Mouse (Mus musculus): Measurements from ENCODE around the gene Syce1. TPM values are rescaled to one million over a fixed set of nuclear protein-coding genes. Genes with fewer than 3 reads are reported as not detected.
"Not testable (repeated sequence)": the region's sequence is repeated elsewhere in the genome, so short reads cannot be mapped to it uniquely, and the experiment has no call there.

The Syce1 gene
- polyA plus RNA-seq, 1 experiment from 2014 or later = 0.18 TPM

GRCm38 (mm10) chr7:140793541-140793940 is 5.9 kb upstream of the Syce1 start:
- no peak overlapping the region for H3K9ac ChIP-seq (ENCODE audit: low read depth, low read length)
- H3K27ac ChIP-seq (ENCODE audit: low read depth, low read length) = no peak overlapping the region
- no peaks in the 10 kb centered on the region for H3K4me1 ChIP-seq (replicated peaks; ENCODE audit: control insufficient read depth, insufficient read depth, low read length)
- H3K4me2 ChIP-seq (replicated peaks; ENCODE audit: low read depth) = no peak overlapping the region
- no peak overlapping the region for H3K4me3 ChIP-seq (ENCODE audit: low read depth, low read length)
- H3K27me3 ChIP-seq (replicated peaks; ENCODE audit: control insufficient read depth, insufficient read depth, low read length) = no peaks in the 10 kb centered on the region
- no peak for ATAC-seq
- no peak for TF ChIP-seq CTCF (IDR thresholded peaks at IDR 0.05; ENCODE audit: low read depth)
- H3K36me3 ChIP-seq (ENCODE audit: control insufficient read depth, insufficient read depth) = no peaks in the 10 kb centered on the region
- no peaks in the 10 kb centered on the region for H3K9me3 ChIP-seq (ENCODE audit: control insufficient read depth)
- 47% methylated on average over 4 of the region's 4 CpGs for WGBS

- no peaks in the 10 kb centered on the region for H3K36me3 ChIP-seq (ENCODE audit: control insufficient read depth, insufficient read depth)
- no peak overlapping the region for H3K27ac ChIP-seq (ENCODE audit: low read depth, low read length)
- no peak overlapping the region for H3K4me2 ChIP-seq (replicated peaks; ENCODE audit: low read depth)
- no peak for ATAC-seq
- no peak overlapping the region for H3K4me3 ChIP-seq (ENCODE audit: low read depth, low read length)
- H3K9ac ChIP-seq (ENCODE audit: low read depth, low read length) = no peak overlapping the region
- no peaks in the 10 kb centered on the region for H3K4me1 ChIP-seq (replicated peaks; ENCODE audit: control insufficient read depth, insufficient read depth, low read length)
- 85% methylated on average over 7 of the region's 7 CpGs for WGBS
- no peaks in the 10 kb centered on the region for H3K9me3 ChIP-seq (ENCODE audit: control insufficient read depth)
- no peak for TF ChIP-seq CTCF (IDR thresholded peaks at IDR 0.05; ENCODE audit: low read depth)
- H3K27me3 ChIP-seq (replicated peaks; ENCODE audit: control insufficient read depth, insufficient read depth, low read length) = no peaks in the 10 kb centered on the region
These were observed 392 bp upstream of the Syce1 start for GRCm38 (mm10) chr7:140788053-140788435.

GRCm38 (mm10) chr7:140780548-140780947 is 7.1 kb downstream of the Syce1 start:
- Histone ChIP-seq H3K27ac (ENCODE audit: low read depth, low read length) (no peak overlapping the region), H3K36me3 (ENCODE audit: control insufficient read depth, insufficient read depth) (no peaks in the 10 kb centered on the region), H3K4me2 (replicated peaks; ENCODE audit: low read depth) (no peak overlapping the region), H3K9me3 (ENCODE audit: control insufficient read depth) (no peaks in the 10 kb centered on the region), H3K27me3 (replicated peaks; ENCODE audit: control insufficient read depth, insufficient read depth, low read length) (no peaks in the 10 kb centered on the region), H3K9ac (ENCODE audit: low read depth, low read length) (no peak overlapping the region), H3K4me1 (replicated peaks; ENCODE audit: control insufficient read depth, insufficient read depth, low read length) (no peaks in the 10 kb centered on the region), H3K4me3 (ENCODE audit: low read depth, low read length) (no peak overlapping the region)
- no peak for ATAC-seq
- no peak for TF ChIP-seq CTCF (IDR thresholded peaks at IDR 0.05; ENCODE audit: low read depth)
- 88% methylated on average over 4 of the region's 4 CpGs for WGBS

- Histone ChIP-seq H3K27ac (ENCODE audit: low read depth, low read length) (no peak overlapping the region), H3K4me2 (replicated peaks; ENCODE audit: low read depth) (no peak overlapping the region), H3K9ac (ENCODE audit: low read depth, low read length) (no peak overlapping the region), H3K9me3 (ENCODE audit: control insufficient read depth) (no peaks in the 10 kb centered on the region), H3K4me3 (ENCODE audit: low read depth, low read length) (no peak overlapping the region), H3K4me1 (replicated peaks; ENCODE audit: control insufficient read depth, insufficient read depth, low read length) (no peaks in the 10 kb centered on the region), H3K36me3 (ENCODE audit: control insufficient read depth, insufficient read depth) (no peaks in the 10 kb centered on the region), H3K27me3 (replicated peaks; ENCODE audit: control insufficient read depth, insufficient read depth, low read length) (no peaks in the 10 kb centered on the region)
- TF ChIP-seq CTCF (IDR thresholded peaks at IDR 0.05; ENCODE audit: low read depth) = peak; percentile 20; the same call in 1 of the 2 replicates
- 67% methylated on average over 12 of the region's 12 CpGs for WGBS
- no peak for ATAC-seq
These were observed 21.5 kb downstream of the Syce1 start for GRCm38 (mm10) chr7:140765888-140766739.

GRCm38 (mm10) chr7:140765391-140765790 is 22.3 kb downstream of the Syce1 start:
- 65% methylated on average over 1 of the region's 1 CpGs for WGBS
- not testable (repeated sequence) for H3K27ac ChIP-seq (ENCODE audit: low read depth, low read length); H3K4me2 ChIP-seq (replicated peaks; ENCODE audit: low read depth); ATAC-seq; H3K4me1 ChIP-seq (replicated peaks; ENCODE audit: control insufficient read depth, insufficient read depth, low read length); H3K9ac ChIP-seq (ENCODE audit: low read depth, low read length); H3K27me3 ChIP-seq (replicated peaks; ENCODE audit: control insufficient read depth, insufficient read depth, low read length); H3K4me3 ChIP-seq (ENCODE audit: low read depth, low read length); H3K9me3 ChIP-seq (ENCODE audit: control insufficient read depth); H3K36me3 ChIP-seq (ENCODE audit: control insufficient read depth, insufficient read depth)

- no peaks in the 10 kb centered on the region for H3K36me3 ChIP-seq (ENCODE audit: control insufficient read depth, insufficient read depth)
- H3K27ac ChIP-seq (ENCODE audit: low read depth, low read length) = no peak within 1 kb of the TSS
- no peaks in the 10 kb centered on the region for H3K9me3 ChIP-seq (ENCODE audit: control insufficient read depth)
- no peak within 1 kb of the TSS for H3K9ac ChIP-seq (ENCODE audit: low read depth, low read length)
- no peak for TF ChIP-seq CTCF (IDR thresholded peaks at IDR 0.05; ENCODE audit: low read depth)
- no peak for ATAC-seq
- no peaks in the 10 kb centered on the region for H3K27me3 ChIP-seq (replicated peaks; ENCODE audit: control insufficient read depth, insufficient read depth, low read length)
- no peak within 1 kb of the TSS for H3K4me3 ChIP-seq (ENCODE audit: low read depth, low read length)
- 74% methylated on average over 7 of the region's 7 CpGs for WGBS
- no peak within 1 kb of the TSS for H3K4me2 ChIP-seq (replicated peaks; ENCODE audit: low read depth)
- no peaks in the 10 kb centered on the region for H3K4me1 ChIP-seq (replicated peaks; ENCODE audit: control insufficient read depth, insufficient read depth, low read length)
These were observed 24.1 kb downstream of the Syce1 start, which contains the start of gene Cyp2e1 for GRCm38 (mm10) chr7:140763447-140764020. Gene Cyp2e1, plus strand, starts transcription at chr7:140763739.
